Mouse (Mus musculus): Measurements from ENCODE around the gene Hist2h2aa1.

DNA sequence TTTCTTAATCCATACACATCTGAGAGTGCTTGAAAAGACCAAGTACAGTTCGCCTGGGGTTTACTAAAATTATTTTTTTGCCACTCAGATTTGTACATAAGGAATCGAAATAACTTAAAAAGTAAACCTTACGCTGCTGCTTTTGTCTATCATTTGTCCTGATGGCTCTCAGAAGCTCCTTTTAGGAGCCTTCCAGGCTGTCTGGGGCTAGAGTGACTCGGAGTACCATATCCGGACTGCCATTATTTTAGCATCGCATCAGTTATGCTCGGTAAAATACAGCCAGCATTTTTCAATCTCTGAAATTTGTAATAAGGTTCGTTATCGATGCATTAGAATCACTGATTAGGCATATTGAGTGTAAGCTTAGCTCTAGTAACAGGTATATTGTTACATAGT, 4.5 kb upstream of the Hist2h2aa1 start:
- TF ChIP-seq CTCF (IDR thresholded peaks at IDR 0.05; ENCODE audit: low read depth) = no peak
- TF ChIP-seq EP300 (IDR thresholded peaks at IDR 0.05; ENCODE audit: low read depth) = no peak
